Mouse (Mus musculus) cerebellum, postnatal 14 days (tissue): ENCODE measurements around the gene Tppp3.

Source experiments
- DNase-seq, 2 experiments: peaks; one replicate each; pipeline ENCODE4 v3.0.0; 2021; ENCODE audit warnings: mixed read lengths in 2 of 2

Gene Tppp3

DNA sequence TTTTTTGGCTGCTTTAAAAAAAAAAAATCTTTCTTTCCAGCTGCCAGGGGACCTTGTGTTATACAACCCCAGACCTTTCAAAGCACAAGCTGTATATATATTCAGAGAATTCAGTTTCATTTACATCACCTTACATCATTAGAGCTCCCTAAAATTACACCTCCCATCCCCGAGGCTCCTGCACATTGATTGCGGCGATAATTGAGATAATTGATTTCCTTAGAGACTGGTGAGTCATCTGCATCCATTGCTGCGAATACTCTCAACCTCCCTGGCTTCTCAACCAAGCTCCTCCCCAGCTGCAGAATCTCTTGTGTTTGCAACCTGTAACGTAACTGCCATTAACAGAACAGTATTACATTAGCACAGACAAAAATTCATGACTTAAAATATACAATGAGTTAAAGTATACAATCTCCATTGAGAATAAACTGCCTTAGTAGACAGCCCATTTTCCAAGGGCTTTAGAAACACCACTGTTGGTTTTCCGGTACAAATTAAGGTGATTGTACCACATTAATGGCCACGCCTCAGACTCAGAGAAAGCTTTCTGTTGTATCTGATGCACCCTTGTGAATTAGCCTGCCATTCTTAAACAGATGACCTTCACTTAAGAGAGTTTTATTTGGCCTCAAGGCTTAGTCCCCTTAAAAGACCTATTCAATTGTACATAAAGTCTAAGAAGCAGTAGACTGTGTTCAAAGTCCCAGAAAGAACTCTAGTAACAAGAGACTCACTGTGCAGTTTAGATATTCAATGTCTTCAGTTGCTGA is 39.4 kb downstream of the Tppp3 start:
- DNase-seq: no peak

DNA sequence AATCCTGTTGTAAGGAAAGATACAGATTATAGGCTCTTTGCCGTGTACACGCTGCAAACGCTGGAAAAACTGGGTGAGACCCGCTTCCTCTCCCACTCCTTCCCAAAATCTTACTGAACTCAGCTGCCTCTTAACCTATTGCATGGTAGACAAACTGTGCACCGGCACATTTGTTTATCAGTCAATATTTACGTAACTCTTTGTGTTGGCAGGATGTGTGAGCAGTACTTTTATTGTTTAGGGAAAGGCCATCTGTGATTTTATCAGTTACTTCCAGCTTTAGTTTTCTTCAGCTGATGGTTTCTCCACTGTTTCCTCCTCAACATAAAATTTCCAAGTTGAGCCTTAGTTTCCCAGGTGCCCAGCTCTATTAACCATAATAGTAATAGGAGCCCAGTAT is 44.4 kb downstream of the Tppp3 start:
- DNase-seq: no peak

DNA sequence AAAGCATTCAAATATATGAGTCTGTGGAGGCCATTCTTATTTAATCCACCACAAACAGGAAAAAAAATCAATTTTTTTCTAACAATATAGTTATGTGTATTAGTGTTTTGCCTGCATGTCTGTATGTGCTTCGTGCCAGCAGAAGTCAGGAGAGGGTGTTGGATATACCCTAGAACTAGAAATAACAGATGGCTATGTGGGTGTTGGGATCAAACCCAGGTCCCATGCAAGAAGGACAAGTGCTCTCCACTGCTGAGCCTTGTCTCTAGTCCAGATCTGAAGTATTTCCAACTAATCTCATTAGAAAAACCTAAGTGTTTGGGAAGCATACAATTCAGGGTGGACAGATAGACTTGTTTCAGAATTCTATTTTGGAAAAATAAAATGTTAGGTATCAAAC is 49.3 kb downstream of the Tppp3 start:
- DNase-seq: peak in 1 of 2 experiments; percentile 64

DNA sequence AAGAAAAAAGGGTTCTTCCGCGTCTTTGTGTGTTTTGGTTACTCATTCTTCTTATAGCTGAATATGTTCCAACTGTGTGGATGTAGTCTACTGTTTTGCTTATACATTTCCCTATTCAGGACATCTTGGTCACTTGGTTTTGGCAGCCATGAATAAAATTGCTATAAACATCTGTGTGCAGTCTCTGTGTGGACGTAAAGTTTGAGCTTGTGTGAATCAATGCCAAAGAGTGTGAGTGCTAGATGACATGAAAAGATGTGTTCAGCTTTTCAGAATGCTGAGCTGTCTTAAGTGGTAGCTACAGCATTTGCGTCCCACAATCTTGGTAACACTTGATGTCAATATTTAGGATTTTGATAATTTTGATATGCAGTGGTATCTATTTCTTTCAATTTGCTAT is 51.5 kb downstream of the Tppp3 start:
- DNase-seq: no peak

DNA sequence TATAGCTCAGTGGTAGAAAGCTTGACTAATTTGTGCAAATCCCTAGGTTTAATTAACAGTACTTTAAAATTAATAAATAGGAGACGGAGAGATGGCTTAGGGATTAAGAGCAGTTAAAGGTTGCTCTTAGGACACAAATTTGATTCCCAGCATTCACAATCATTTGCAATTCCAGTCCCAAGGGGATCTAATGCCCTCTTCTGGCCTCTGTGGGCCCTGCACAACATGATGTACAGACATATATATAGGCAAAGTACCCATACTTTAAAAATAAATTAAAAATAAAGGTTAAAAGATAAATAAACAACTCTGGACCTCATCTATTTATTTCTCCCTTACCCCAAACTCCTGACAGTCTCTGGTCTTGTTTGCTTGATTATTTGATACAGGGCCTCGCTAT is 52.3 kb downstream of the Tppp3 start:
- DNase-seq: peak in 1 of 2 experiments; percentile 26
